Mouse (Mus musculus): ENCODE results near the gene Hspa2.

The Hspa2 gene

DNA sequence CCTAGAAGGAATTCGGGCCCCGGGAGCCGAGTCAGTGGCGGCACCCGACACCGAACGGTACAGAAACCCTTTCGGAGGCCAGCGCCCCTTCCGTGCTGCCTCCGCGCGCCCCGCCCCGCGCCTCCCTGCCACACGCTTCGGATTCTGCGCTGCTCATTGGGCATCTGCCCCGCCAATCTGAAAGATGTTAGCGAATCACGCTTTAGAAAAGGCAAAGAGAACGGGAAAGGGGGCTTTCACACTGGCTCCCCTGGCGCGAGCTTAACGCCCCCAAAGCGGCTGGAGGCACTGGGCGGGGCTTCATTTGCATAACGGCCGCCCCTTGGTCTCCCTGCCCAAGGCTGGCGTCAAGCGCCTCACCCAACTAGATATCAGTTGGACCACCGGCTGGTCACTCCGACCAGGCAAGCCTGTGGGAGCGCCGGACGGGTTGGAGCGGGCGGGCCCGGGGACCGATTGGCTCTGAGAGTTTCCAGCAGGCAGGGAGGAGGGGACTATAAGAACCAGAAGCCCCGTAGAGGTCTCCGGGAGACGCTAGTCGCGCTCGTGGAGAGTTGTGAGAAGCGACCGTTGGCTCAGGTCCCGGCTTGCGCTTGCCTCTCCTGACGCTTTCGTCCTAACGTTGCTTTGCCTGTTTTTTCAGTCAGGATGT lies at the start of gene Hspa2:
TSS of gene Hspa2 (plus strand) at position 291 of the 652 bp plus-strand sequence.
- in situ Hi-C loops (cut with MboI): no loop called here

DNA sequence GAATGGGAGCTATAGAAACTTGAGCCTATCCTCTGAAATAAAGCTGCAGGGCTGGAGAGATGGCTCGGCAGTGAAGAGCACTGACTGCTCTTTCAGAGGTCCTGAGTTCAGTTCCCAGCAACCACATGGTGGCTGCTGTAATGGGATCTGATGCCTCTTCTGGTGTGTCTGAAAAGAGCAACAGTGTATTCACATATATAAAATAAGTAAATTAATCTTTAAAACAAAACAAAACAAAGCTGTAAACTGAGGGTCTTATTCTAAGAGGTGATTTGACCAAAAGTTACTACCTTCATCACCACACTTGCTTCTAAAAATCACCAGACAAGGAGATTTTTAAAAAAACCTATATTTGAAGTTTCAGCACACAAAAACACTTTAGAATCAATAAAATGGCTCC lies 43.1 kb upstream of the Hspa2 start:
- in situ Hi-C loops (cut with MboI): no loop called here

DNA sequence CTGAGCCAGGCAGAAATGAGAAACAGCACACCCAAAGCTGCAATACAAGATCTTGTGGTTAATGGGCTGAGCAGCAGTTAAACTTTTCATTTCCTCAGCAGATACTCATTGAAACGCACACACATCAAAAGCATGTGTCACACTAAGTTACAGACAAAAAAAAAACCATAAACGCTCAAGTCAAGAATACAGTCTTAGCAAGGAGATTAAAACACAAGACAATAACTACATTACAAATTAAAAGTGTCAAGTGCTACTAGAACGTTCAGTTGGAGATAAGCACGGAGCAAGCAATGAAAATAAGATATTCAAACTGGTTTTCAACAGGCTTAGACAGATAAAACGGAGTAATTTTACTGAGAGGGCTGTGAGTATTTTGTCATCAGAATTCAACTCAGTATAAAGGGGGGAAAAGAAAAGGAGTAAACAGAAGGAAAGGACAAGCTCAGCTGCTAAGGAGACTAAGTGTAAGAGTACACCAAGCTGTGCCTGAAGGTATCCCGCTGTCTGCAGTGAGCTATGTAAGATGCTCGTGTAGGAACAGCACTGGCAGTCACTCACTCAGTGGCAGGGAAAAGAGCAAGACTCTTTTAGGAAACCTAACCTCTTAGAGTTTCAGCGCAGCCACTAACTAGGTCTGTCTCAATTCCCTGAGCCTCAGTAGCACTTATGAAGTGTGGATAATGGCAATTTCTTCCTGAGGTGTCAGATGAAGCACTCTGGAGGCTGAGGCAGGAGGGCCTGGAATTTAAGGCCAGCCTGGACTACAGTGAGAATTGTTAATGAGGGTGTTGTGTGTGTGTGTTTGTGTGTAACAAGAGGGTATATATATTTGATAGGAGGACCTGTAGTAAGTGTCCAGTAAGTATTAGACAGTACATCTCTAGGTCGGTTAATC lies 42.3 kb upstream of the Hspa2 start:
- in situ Hi-C loops (cut with MboI): no loop called here

DNA sequence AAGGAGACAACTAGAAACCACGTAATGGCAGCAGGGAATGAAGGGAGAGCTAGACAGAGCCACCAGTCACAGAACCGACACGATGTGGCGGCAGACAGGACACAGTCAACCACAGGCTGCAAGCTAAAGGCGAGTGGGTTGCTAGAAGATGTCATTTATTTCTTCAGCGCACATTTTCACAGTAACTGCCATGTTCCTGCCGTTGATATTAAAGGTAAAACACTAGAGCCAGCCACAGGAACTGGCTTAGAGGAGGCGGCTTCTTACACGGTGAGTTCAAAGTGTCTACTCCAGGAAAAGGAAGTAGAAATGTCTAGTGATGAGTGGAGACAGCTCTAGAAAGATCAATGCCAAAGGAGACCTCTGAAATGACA lies 41.7 kb upstream of the Hspa2 start:
- in situ Hi-C loops (cut with MboI): no loop called here

DNA sequence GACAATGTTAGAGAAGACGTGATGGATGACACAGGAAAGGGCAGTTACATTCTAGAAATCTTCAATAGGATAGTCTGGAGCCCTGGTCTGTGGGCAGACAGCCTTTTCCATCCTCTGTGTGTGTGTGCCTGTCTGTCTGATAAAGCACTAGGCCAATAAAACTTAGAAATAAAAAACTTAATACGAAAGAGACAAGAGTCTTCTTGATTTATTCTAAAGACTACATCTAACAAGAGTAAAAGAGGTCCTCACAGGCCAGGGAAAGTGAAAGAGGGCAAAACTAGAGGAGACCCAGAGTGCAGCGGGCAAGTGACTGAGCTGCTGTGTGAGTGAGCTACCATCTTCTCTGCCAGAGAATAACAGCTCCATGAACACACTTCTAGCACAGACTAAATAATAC lies 37.7 kb upstream of the Hspa2 start:
- in situ Hi-C loops (cut with MboI): no loop called here

DNA sequence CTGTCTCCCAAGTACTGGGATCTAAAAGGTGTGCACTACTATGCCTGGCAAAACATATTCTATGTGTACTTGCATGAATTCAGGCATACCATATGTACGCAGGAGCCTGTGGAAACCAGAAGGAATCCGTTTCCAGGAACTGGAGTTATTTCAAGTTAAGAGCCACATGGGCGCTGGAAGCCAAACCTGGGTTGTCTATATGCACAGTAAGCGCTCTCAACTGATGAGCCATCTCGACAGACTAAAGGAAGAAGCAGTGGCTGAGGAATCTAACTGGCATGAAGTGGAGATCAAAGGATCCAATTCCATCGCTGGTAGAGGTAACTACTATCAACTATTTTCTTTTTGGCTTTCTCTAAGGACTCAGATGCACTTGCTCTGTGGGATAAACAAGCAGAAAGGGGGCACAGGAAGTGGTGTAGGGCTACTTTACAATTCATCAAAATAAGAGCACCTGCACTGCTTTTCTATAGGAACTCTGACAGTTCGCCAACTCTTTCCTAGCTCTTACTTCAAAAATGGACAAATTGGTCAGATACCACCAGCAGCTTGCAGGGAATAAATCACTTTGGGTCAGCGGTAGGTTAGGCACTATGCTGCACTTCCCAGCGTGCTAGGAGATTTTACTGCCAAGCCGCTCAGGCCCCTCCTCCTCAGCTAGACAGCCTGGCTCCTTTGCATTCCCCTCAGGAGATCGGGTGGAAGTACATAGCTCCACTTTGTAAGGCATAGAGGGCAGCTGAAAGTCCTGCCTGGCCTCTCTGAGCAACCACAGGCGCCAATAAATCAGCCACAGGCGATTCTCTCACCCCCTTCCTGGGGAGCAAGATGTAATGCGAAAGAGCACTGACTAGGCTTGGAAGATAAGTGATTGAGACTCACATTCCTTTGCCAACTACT lies 36.6 kb upstream of the Hspa2 start:
- in situ Hi-C loops (cut with MboI): no loop called here

DNA sequence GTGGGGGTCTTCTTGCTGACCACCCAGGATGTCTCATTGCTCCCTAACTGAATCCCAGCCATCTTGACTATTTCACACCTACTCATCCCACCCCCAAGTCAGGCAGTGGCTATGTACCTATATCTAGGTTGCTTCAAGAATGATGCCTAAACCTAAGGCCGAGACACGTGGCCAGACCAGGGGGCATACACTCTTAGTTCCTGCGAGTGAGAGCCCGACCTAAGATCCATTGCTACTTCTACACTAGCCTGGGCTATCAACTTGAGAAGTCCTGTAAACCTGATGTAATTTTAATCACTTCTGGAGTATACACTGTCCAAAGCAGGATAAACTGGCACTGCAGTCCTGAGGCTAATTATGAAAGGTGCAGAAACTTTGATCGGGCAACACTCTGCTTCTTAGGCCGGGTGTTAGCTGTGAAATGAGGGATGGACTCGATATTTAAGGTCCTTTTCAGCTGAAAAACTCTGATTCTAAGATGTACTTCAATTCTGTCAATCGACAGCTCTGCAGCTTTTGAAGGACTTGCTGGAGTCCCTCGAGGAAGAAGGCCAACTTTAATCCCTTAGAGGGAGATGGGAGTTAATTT lies 35.7 kb upstream of the Hspa2 start:
- in situ Hi-C loops (cut with MboI): no loop called here

DNA sequence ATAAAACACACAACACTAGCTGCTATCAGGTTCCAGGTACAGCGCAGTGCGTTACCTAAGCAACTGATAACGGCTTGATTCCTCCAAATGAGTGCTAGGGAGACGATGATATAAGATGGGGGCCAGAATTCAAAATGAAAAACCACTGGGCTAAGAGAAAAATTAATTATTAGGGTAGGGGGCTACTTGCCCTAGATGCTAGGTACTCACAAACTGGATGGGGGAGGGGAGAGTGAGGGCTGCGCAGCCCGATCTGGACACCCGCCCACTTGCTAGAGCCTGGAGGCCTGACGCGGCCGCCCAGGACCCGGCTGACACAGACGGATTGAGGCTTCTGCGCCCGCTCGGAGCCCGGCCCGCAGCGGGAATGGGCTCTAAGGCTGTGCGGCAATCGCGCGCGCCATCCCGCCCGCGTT lies 35.2 kb upstream of the Hspa2 start:
- in situ Hi-C loops (cut with MboI): no loop called here

DNA sequence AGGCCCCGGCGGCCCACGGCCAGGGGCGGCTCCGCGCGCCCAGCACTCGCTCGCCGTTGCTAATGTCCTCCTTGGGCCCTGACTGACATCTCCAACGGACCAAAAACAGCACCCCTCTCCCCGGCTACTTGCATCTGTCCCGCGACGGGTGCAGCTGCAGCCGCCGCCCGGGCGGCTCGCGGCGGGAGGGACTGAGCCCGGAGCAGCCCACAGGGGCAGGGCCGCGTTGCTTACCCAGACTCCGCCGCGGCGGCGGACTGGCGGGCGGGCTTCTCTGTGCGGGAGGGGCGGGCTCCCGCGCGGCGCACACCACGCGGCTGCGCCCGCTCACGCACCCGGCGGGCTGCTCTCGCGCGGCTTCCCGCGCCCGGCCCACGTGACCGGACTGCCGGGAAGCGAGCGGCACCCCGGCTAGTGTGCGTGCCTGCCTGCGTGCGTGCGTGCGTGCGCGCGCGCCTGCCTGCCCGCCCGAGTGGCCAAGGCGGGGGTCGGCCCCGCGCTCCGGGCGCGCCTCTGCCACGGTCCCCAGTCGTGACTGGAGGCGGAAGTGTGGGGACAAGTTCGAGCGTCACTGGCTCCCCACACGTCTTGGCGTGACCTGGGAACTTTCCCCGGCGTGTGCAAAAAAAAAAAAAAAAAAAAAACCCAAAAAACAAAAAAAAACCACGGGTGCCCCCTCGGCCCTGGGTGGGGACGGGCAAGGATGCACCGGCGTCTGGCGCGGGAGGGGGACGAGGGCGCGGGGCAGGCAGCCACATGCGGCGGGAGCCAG lies 34.6 kb upstream of the Hspa2 start, which contains the start of gene Zbtb25:
TSS of gene Zbtb25 (minus strand) at position 397 of the 772 bp plus-strand sequence.
- in situ Hi-C loops (cut with MboI): no loop called here

DNA sequence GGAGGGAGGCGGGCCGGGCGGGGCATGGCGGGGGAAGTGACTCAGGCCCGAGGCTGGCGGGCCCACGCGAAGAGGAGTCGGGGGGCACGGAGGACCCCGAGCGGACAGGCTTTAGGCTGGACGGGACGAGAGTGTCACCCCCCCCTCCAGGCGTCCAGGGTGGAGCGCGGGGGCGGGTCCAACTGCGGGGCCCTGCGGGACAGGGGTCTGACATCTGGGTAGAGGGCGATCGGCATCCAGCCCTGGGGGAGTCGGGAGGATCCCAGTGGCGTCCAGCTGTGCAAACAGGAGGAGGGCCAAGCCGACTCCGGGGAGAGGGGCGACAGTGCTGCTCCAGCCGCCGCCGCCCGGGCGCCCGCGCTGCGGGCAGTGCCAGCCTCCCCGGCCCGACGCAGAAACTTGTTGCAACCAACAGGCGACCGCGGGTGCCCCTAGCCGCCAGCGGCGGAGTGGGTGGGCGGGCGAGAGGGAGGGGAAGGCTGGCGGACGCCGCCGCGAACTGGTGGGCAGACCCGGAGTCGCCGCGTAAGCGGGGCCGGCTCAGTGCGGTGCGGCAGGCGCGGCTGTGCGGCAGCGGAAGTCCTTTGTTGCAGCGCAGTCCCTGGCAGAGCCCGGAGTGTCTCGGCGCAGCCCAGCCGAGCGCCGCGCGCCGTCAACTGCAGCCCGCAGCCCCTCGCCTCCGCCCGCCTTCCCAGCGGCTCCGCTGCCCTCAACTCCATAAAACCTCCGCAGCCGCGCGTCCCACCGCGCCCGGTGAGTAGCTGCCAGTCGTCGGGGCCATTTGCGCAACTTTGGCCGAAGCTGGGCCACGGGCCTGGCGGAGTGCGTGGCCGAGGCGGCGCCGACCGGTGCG lies 33.8 kb upstream of the Hspa2 start, which contains the start of gene Zbtb1:
TSS of gene Zbtb1 (plus strand) at position 289 of the 853 bp plus-strand sequence.
- in situ Hi-C loops (cut with MboI): no loop called here

DNA sequence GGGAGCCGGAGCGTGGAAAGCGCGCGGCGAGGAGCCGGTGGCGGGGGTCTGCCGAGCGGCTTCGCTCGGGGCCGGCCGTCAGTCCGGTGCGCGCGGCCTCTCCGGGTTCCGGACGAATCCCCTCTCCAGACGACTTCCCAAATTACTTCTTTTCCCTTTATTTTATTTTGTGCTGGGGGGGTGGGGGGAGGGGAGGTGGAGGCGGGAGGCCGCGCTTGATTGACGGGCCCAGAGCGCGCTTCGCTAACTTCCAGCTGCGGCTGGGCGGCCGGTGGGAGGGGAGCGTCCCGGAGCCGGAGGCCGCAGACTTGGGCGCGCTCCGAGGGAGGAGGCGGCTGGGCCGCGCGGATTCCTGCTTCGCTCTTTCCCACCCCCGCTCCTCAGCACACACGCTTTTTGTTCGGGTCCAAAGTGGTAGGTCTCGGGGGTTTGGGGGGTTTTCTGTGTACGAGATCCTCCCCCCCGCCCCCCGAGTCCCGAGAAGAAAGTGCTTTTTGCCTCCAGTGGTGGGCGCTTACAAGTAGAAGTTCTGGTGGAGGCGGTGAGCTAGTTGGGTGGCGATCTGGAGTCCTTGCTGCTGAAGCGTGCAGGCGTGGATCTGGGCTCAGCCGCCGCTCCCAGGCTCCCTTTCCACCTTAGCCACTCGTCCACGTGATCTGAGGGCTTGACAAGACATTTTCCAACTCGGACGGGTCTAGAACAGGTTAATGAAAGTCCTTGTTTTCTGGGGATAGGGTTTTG lies 33.0 kb upstream of the Hspa2 start:
- in situ Hi-C loops (cut with MboI): no loop called here

DNA sequence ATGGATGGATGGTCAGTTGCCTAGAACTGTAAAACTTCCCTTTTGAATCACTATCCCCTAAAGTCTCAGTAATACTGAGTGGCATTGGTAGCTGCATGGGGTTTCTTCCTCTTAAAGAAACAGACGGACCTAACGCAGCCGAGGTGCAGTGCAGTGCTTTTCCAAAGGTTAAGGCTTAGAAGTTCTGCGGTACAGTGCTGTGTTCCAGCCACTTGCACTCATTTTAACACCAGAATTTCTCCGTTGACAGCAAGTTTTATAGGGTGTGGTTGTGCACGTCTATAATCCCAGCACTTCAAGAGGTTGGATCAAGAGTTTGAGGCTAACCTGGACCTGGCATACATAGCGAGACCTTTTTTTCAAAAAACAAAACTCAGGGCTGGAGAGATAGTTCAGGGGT lies 31.9 kb upstream of the Hspa2 start:
- in situ Hi-C loops (cut with MboI): no loop called here

DNA sequence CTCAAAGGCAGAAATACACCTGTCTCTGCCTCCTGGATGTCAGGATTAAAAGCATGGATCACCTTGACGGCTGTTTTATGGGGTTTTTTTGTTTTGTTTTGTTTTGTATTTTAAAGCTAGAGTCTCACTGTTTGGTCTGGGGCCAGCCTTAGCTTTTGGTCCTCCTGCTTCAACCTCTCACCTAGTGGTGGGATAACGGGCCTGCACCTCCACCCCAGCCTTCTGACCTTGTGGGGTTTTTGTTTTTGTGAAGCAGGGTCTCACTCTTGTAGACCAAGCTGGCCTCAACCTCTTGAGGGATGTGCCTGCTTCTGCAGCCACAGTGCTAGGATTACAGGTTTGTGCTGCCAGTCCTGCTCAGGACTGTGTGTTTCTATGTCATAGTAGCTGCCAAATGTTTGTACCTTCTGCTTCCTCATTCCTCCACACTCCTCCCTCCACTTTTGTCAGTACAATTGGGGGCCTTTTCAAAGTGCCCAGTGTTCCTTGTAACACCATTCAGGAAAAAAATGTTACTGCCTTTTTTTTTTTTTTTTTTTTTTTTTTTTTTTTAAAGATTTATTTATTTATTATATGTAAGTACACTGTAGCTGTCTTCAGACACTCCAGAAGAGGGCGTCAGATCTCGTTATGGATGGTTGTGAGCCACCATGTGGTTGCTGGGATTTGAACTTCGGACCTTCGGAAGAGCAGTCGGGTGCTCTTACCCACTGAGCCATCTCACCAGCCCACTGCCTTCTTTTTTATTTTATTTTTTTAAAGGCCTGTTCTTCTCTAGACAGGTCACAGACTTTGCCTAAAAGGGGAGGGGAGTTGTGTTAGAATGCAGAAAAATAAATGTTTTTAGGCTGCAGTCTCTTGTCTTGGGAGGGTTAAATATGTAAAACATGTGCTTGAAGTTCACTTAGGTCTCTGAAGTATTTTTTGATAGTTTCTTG lies 30.8 kb upstream of the Hspa2 start:
- in situ Hi-C loops (cut with MboI): no loop called here

DNA sequence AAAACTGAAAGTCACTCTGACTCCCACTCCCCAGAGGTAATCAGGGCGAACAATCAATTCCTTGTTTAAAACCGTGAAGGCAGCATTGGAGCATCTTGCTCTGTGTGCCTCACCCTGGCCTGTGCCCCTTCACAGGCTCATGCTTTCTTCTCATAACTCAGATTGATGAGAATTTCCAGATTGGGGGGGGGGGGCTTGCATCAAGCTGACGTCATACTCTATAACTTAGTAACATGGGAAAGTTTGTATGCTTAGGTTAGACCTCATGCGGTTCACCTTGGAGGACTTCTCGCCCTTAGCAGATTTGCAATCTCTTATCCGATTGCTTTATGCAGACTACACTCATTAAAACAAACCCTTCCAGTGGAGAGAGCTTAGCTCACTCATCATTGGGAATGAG lies 30.0 kb upstream of the Hspa2 start:
- in situ Hi-C loops (cut with MboI): no loop called here

DNA sequence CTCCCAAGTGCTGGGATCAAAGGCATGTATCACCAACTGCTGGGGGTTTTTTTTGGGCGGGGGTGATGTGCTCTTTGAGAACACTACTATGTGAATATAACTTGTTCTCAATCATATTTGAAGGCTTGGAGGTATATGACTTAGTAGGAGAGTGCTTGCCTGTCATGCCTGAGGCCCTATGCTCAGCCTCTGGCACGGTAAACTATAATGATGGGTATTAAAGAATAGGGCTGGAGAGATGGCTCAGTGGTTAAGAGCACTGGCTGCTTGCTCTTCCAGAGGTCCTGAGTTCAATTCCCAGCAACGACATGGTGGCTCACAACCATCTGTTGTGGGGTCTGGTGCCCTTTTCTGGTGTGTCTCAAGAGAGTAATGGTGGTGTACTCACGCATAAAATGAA lies 29.1 kb upstream of the Hspa2 start:
- in situ Hi-C loops (cut with MboI): no loop called here

DNA sequence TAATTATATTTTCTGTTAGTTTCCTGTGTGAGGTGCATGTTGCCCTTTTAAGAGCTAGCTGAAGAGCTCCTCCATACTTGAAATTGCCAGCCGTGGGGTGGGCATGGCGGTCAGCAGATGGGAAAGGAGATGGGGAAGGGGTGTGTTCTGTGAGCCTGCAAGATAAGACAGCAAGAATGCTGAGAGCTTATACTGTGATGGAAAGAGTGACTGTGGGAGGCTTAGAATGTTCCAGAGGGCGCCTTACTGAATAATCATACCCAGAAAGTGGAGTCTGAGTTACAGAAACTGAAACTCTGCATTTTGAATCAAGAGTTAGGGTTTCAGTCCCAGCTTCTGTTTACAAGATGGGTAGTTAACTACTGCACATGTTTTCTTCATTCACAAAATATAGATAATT lies 28.5 kb upstream of the Hspa2 start:
- in situ Hi-C loops (cut with MboI): no loop called here

DNA sequence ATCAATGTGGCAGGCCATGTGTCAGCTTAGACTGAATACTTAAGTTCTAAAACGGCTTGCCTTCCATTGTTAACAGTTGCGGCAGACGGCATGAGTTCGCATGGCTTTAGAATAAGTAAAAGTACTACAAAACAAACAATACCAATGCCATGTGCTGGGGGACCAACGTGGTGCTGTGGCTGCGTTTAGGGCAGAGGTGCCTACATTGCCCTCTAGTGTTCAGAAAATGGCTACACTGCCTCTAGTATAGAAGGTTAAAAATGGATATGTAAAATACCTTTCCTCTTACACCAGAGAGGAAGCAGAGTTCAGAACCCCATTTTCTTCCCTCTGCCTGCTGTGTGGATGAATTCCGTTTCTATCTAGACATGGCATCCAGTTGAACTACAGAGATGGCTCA lies 27.3 kb upstream of the Hspa2 start:
- in situ Hi-C loops (cut with MboI): no loop called here

DNA sequence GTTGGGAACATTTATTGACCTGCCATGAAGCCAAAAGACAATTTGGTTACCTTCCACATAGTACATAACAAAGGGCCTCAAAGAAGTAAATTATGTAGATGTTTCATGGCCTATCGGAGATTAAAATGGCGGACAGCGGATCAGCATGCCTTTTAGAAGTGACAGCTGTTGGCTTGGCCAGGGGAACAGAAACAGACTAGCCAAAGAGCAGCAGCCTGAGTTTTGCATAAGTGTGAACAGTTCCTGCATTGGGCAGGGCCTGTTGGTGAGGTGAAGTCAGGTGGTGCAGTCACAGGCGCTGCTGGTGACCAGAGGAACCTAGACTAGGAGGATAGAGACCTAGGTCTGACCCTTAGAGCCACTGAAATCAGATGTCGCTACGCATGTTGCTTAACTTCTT lies 26.9 kb upstream of the Hspa2 start:
- in situ Hi-C loops (cut with MboI): no loop called here
